Mouse (Mus musculus) lung, postnatal 25 days (tissue): Measurements from ENCODE around the gene Gm27179.
"Not testable (repeated sequence)": the region's sequence is repeated elsewhere in the genome, so short reads cannot be mapped to it uniquely, and the experiment has no call there.

Source experiments
- DNase-seq: peaks from one replicate; pipeline ENCODE4 v3.0.0; 2022; ENCODE audit warnings: low spot score

Gene Gm27179

DNA sequence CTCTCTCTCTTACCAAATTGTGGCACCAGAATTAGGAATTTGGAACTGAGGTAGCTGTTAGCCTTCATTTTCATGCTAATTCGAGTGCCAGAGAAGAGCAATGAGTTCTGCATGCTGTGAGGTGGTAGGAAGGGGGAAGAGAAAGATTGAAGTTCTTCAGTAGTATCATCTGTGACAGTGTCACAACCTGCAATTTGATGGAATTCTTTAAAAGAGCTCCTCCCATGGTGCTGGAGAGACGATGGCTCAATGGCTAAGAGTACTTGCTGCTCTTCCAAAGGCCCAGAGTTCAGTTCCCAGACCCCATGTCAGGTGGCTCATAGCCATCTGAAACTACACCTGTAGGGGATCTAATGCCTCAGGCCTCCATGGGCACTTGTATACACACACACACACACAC is at the start of gene Gm27179:
Gene Gm27179, minus strand, starts transcription at position 101 of the 400 bp plus-strand sequence.
- DNase-seq: not testable (repeated sequence)

- DNase-seq: not testable (repeated sequence)
Observed at GRCm38 (mm10) chr14:69557550-69557949, 45.2 kb upstream of the Gm27179 start.

- not testable (repeated sequence) for DNase-seq
Observed at GRCm38 (mm10) chr14:69556820-69557219, 44.5 kb upstream of the Gm27179 start.

DNA sequence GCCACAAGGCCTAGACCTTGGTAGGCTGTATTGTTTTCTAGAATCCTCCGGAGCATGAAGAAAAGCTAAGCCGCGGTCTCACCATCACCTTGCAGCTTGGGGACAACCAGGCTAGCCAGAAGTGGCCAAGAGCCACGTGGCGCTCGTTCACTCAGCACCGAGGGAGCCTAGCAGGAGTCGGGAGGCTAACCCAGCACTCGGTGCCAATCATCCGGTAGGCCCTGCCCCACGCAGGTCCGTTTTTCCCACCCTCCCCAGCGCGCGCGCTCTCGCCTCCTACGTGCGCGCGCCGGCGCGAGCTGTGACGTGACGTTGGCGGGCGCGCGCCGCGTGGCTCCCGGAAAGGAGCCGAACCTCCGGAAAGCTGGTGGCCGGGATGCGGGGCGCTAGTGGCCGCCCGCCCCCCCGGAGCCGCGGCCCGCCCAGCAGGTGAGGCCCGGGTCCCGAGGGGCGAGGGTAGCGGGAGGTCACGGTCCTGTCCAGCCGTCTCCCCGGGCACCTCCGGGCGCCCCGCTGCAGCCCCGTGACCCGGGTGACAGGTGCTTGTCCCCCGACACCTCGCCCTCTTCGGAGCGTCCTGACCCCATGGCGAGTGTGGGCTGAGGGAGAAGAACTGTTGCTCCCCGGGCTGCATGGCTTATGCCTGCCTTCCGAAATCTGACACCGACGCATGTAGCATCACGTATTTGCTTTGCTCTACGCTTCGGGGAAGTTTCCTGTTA is 42.9 kb upstream of the Gm27179 start, which contains the start of gene Entpd4b:
Gene Entpd4b, plus strand, starts transcription at position 315 of the 722 bp plus-strand sequence.
- DNase-seq: not testable (repeated sequence)

GRCm38 (mm10) chr14:69547310-69547709 is 35.0 kb upstream of the Gm27179 start:
- DNase-seq: not testable (repeated sequence)

GRCm38 (mm10) chr14:69545052-69545451 is 32.7 kb upstream of the Gm27179 start:
- DNase-seq: not testable (repeated sequence)

DNA sequence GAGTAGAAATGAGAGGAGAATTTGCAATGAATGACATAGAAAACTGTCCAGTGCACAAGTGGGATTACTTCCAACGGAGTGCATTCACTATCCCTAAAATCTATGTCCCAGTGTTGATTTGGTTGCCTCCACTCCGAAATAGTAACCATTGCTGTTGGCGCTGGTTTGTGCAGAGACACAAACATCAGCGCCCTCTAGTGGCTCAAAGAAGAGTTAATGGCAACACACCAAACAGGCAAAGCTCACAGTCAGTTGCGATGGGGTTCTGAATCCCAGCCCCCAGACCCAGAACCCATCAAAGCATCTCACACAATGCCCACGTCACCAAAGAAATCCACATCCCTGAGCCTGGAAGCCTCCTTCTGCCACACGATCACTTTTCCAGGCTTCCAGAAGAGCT is 31.7 kb upstream of the Gm27179 start:
- DNase-seq: not testable (repeated sequence)

DNA sequence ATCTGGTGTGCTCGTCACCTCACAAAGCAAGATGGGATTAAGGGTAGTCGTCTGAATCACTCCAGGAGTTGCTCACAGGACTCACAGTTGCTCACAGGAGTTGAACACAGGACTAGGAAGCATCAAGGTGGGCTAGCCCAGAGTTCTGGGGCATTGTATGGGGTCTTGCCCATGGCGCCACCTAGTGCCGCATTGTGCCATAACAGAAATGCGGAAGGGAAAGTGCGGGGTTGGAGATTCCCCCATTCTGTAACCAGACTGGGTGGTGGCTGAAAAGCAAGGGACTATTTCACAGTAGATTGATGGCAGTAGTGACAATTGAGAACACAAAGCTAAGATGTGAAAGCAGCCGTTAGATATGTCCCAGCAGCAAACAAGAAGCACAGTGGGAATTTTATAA is 30.3 kb upstream of the Gm27179 start:
- not testable (repeated sequence) for DNase-seq

- DNase-seq: not testable (repeated sequence)
Observed at GRCm38 (mm10) chr14:69540113-69540512, 27.8 kb upstream of the Gm27179 start.

- DNase-seq: not testable (repeated sequence)
Observed at GRCm38 (mm10) chr14:69536539-69536938, 24.2 kb upstream of the Gm27179 start.

DNA sequence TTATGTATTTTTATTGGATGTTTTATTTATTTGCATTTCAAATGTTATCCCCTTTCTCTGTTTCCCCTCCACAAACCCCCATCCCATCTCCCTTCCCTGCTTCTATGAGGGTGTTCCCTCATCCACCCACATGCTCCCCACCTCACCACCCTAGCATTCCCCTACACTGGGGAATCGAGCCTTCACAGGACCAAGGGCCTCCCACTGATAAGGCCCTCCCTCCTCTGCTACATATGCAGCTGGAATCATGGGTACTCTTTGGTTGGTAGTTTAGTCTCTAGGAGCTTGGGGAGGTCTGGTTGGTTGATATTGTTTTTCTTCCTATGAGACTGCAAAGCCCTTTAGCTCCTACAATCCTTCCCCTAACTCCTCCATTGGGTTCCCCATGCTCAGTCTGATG is 13.9 kb upstream of the Gm27179 start:
- DNase-seq: not testable (repeated sequence)

GRCm38 (mm10) chr14:69523001-69523400 is 10.7 kb upstream of the Gm27179 start:
- not testable (repeated sequence) for DNase-seq

DNA sequence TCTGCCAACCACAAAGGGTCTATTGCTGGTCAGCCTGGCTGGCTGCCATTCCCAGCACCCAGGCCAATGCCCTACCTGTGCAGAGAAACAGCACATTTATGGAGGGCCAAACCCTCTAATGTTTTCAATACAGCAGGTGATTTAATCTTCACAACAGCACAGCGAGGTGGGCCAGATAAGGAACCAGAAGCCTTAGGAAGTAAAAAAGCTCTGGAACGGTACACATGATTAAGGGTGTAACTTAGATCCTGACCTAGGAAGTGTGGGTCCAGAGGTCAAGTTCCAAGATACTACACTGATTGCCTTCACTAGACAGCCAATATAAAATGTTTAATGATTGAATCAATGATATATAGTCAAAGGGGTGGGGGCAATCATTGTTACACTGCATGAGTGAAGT is 8.5 kb upstream of the Gm27179 start:
- DNase-seq: not testable (repeated sequence)

- not testable (repeated sequence) for DNase-seq
Observed at GRCm38 (mm10) chr14:69507000-69507399, 5.3 kb downstream of the Gm27179 start.

- not testable (repeated sequence) for DNase-seq
Observed at GRCm38 (mm10) chr14:69503174-69503573, 9.2 kb downstream of the Gm27179 start, which contains the start of gene Gm16867. Gene Gm16867 (minus strand): TSS chr14:69503362.

GRCm38 (mm10) chr14:69502440-69503150 is 9.8 kb downstream of the Gm27179 start:
- DNase-seq: not testable (repeated sequence)

- DNase-seq: not testable (repeated sequence)
Observed at GRCm38 (mm10) chr14:69496259-69496658, 16.1 kb downstream of the Gm27179 start.

GRCm38 (mm10) chr14:69494946-69495345 is 17.4 kb downstream of the Gm27179 start:
- DNase-seq: not testable (repeated sequence)

DNA sequence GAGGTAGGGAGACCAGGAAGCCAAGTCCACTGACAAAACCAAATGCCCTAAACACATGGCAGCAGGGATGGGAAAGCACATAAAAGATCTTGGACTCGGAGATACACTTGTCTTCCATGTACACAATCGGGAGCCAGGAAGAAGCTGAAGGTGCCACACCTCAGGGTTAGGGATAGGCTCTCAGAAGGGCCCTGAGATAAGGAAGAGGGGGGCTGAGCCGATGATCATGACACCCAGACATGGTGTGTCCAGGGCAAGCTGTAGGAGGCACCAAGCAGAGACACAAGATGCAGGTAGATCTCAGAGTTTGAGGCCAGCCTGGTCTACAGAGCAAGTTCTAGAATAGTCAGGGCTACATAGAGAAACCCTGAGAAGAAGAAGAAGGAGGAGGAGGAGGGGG is 17.8 kb downstream of the Gm27179 start:
- not testable (repeated sequence) for DNase-seq

DNA sequence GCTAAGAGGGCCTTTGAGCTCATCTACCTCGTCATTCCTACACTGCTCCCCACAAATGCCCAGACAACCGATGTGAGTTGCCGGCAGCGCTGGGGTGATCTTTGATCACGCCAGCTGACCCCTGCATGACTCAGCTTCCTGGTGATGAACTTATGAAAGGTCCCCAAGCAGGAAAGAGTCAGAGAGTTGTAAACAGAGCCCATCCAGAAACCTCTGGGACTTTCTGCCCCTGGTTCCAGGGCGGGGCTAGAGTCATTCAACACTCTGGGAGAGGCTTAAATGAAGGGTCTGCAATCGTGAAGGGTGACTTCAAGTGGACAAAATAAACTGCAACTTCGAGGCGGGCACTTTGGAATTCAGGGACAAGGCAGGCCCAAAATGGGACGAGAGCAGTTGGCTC is 24.3 kb downstream of the Gm27179 start:
- not testable (repeated sequence) for DNase-seq

GRCm38 (mm10) chr14:69485466-69486135 is 26.7 kb downstream of the Gm27179 start:
- DNase-seq: not testable (repeated sequence)

- not testable (repeated sequence) for DNase-seq
Observed at GRCm38 (mm10) chr14:69473941-69474646, 38.3 kb downstream of the Gm27179 start.
